Mouse (Mus musculus) right cerebral cortex, postnatal 25 days (tissue): Measurements from ENCODE around the gene Ppp1r16b.
"Not testable (repeated sequence)": the region's sequence is repeated elsewhere in the genome, so short reads cannot be mapped to it uniquely, and the experiment has no call there.

Experiments
- DNase-seq: peaks from one replicate; pipeline ENCODE4 v3.0.0; 2022

The Ppp1r16b gene

DNA sequence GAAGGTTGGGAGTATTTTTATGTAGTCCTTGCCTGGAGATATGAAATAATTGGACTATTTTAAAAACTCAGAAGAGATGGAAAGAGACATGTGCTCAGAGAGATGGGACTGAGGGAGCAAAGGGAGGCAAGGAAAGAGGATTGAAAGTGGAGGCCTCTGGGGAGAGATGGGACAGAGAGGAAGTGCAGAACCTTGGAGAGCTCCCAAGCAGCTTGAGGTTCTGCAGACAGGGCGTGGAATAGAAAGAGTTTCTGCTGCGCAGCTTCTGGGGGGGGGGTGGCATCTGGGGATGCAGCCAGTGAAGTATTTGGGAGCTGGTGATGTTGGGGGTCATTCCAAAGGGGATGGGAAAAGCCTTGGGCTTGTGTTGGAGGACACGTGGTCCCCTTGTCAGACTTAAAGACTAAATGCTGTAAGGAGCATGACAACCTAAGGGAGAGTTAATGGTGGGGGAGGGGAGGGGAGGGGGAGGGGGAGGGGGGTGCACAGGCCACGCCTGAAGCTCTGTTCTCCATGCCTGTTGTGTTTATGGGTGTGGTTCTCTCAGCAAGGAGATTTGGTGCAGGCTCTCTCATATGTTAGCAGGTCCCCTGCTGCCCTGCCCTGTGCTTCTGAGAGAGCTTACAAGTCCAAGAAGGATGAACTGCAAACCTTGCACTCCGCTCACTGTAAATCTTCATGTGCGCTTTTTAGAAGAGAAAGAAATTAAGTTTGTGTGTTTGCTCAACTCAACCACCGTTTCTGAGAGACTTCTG, 63.0 kb downstream of the Ppp1r16b start:
- no peak for DNase-seq

DNA sequence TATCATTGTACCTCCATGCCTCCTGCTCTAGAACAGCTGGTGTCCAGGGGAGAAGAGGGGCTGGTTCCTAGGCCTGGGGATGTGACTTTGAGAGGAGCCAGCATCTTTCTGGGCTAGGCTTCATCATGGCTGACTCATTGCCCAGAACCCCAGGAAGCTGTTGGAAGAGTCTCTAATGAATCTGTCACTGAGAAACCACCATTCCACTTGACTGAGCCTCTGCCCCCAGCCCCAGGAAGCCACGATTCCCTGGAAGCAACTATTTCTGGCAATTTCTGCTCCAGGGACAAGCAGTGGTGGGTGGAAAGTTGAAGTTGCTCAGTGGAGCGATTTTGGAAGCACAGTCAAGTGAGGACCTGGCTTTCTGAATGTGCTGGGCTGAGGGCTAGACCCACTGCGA, 65.7 kb downstream of the Ppp1r16b start:
- DNase-seq = no peak

DNA sequence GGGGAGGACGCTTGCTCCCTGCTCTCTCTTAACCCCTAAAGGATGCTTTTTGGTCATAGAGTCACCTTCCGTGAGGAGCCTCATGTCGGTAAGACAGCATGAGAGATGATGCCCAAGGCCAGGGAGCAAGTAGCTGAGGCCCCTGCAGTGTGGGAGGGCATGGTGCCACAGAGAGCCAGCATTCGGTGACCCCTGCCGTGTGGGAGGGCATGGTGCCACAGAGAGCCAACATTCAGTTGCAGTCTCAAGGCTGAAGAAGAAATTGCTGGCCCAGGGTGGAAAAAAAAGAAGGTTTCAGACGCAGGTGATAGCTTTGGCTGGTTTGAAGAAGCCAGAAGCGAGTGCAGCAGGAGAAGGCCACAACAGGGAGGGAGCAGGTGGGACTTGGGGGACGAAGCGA, 67.3 kb downstream of the Ppp1r16b start:
- no peak for DNase-seq

DNA sequence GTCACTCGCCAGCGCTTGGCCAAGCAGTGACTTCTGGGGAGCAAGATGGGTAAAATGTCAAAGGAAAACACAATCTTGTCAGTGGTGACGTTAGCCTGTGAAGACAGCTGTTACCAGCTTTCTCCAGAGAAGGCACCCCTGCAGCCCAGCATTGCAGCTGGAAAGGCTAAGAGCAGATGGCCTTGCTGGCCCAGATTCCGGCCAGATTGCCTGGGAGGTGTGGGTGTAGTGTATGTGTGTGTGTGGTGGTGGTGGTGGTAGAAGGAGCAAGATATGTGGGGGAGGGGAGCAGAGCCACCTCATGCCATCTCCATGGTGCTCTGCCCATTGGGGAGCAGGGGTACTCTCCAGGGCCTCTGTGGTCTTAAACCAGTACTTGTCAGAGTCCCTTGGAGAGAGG, 67.9 kb downstream of the Ppp1r16b start:
- DNase-seq = no peak

DNA sequence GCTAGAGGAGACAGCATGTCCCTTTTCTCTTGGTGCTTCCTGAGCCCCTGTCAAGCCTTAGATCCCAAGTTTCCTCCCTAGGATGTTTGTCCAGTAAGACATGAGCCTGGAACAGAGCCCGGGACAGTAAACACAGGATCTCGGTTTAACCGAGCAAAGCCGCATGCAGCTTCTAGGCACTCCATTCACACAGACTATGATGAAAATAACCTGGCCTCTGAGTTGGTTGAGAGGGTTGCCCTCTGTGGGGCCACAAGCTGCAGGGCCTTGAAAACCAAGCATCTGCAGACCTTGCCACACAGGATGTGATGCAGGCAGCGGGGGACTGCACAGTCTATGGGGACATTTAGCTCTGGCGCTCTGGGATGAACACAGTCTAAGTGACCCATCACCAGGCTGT, 68.7 kb downstream of the Ppp1r16b start:
- no peak for DNase-seq

DNA sequence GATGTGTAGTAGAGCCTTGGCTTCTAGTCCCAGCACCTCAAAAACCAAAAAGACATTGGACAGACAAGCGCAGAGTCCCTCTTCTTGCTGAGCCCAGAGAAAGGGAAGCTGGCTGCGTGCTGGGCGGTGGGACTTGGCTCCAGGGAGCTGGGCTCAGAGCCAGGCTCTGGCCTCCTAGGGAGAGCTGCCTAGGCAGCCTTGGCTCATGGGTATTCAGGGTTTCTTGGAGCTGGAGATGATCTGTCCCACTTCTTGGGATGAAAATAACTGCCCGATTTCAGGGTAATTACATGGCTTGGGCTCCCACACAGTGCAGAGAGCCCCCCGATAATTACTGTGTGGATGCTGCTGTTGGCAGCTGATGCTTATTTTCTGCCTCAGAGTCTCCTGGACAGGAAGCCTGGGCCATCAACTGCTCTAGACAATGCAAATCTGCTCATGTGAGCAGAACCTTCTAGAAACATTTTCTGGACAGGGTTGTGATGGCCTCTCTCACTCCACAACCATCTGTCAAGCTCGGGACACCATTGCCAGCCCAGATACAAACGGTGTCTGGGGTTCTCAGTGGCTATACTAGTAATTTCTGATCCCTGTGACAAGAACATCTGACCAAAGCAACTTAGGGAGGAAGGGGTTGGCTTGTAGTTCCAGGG, 69.4 kb downstream of the Ppp1r16b start:
- peak; percentile 62 for DNase-seq

DNA sequence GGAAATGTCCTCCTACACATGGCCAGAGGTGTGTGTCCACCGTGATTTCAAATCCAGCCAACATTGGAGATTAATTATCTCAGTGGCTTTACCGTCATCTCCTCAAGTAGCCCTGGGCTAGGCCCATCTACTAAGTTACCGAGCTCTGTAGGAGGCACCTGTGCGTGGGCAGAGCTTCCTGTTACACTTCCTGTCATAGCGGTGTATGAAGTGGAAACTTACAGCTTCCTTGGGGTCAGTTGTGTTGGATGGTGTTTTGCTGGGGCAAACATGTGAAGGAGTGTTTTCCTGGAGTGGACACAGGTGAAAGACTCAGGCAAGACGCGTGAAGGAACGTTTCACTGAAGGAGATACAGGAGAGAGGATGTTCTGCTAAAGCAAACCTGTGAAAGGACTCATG, 70.1 kb downstream of the Ppp1r16b start:
- DNase-seq = no peak

DNA sequence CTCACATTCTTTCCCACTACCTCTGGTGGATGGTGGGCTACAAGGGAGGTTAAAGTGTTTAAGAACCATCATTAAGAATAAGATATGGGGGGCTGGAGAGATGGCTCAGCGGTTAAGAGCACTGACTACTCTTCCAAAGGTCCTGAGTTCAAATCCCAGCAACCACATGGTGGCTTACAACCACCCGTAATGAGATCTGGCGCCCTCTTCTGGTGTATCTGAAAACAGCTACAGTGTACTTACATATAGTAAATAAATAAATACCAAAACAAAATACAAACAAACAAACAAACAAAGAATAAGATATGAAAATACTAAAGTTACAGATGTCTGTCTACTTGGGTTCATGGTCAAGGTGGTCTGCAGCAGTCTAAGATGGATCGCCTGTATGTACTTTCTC, 71.0 kb downstream of the Ppp1r16b start:
- DNase-seq = not testable (repeated sequence)

DNA sequence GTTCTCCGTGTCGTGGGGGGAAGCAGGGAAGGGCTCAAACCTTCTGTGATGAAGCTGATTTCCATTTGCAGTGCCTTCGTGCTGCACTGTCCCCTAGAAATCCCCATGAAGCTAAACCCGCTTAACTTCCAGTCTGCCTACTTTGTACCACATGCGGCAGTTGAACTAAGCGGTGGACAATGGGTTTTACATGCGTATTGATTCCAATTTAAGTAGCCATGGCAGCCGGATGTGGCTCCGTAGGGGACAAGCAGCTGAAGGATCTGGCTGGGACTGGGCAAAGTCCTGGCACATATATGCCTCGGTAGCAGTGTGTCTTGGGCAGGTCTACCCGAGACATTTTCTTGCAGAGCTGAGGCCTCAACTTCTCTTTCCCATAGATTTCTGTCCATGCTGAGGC, 73.4 kb downstream of the Ppp1r16b start:
- DNase-seq = no peak

DNA sequence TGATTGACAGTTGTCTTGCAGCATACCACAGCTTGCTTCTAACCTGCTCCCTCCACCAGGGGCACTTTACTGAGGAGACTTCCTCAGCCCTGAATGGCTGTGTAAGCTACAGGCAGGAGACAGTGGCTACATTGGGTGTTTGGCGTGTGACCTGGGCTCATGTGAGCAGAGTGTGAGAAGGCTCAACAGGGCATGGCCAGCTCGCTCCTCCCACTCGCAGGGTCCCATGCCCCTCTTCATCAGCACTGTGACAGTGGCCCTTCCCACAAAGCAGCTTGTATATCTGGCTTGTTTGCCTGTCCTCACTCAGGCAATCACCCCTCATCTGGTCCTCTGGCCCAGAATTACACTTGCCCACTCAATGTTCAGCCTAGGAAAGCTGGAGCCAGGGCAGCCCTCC, 73.9 kb downstream of the Ppp1r16b start:
- DNase-seq = no peak

DNA sequence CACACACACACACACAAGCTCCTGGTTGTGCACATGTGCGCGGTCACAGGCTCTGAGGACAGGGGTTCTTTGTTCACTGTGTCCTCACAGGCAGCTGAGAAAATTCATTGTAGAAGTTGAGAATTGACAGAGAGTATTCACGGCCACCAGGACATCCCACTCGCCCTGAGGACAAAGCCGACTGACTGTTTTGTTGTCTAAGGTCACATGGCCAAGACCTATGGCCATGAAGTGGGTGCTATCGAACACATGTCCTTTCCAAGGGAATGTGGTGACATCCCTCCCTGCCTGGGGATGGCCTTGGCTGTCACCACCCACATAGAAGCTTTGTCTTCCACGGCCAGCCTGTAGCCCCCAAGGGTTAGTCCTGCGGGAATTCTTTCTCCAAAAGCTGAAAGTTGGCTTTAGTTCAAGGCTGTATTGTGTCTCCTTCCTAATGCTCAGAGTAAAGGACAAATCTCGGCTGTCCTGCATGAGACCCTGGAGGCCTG, 75.9 kb downstream of the Ppp1r16b start:
- DNase-seq = no peak

DNA sequence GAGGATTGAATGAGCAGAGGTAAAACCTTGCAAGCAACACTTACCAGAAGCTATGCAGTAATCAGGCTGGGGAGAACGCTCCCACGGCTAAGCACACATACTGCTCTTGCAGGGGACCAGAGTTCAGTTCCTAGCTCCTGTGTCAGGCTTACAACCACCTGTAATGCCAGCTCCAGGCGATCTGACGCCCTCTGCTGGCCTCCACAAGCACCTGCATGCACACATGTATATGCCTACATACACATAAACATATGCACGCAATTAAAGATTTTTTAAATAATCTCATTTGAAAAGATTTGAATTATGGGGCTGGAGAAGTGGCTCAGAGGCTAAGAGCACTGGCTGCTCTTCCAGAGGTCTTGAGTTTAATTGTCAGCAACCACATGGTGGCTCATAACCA, 77.2 kb downstream of the Ppp1r16b start:
- no peak for DNase-seq

DNA sequence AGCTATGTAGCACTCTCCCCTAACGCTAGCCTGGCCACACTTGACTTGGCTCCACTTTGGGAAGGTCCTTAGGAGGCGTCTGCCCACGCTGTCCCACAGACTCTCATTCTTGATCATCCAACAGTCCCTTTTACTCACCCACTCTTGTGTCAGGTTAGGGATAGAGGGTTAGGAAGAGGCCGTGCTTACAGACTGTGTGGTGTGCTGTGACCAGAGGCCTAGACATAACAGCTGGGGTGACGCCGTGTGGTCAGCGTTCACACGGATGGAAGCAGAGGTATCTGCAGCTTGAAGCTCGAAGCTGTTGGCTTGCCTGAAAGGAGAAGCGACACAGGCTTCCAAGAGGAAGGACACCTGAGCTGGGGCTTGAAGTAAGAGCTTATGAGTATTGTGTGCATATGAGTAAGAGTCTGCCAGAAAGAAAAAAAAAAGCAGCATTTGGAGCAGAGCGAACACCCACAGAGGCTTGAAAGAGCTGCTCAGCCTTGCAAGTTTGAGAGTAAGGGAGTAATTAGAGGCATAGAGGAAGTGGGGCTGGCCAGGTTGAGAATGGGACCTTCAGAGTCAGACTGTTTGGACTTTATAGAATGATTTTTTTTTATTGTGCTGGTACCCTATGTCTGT, 78.4 kb downstream of the Ppp1r16b start:
- no peak for DNase-seq

DNA sequence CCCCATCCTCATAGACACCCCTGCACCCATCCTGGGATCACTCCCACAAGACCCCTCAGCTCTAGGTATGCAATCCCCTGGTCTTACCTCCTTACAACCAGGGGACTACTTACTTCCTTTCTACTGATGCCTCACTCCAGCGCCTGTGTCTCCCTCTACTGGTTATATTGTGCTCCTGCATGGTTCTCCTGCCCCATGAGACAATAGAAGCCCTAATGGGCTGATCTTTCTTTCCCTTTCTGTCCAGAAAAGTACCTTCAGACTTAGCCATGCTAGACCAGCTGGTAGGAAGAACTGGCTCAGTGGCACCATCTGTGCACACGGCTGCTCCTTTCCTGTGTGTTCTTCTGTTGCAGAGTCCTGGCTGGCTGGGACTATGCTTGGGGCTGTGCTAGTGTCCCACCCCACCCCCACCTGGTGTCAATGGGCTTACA, 79.9 kb downstream of the Ppp1r16b start:
- peak; percentile 24 for DNase-seq

DNA sequence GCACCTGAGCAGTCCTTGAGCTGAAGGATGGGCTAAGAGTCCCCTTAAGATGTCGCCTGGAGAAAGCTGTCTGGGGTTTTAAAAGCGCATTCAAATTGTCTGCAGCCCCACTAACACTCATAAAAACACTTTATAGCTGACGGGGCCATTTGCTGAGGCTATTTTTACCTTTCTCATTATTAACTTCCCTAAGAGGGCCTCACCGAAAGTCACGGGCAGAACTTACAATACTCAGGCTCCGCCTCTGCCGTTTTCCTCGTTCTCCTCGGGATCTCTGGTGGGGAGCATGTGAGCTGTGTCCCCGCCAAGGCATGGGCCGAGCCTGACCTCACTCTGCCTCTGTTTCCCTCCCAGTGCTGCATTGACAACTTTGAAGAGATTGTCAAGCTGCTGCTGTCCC, 81.0 kb downstream of the Ppp1r16b start:
- no peak for DNase-seq

DNA sequence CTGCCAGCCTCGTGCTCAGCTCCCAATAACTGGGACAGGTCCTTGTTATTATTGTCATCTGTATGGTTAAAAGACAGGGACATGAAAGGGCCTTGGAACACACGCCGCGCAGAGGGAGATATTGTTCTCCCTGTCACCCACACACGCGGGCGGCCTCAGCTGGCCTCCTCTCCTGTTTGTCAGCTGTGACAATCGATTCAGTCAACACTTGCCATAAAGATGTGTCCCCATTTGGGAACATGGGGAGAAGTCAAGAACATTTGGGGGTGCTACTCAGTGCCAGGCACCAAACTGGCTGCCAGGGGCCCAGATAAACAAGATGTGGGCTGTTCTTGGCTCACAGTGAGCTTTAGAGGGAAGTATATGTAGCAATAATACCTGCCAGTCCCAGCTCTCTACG, 84.2 kb downstream of the Ppp1r16b start:
- DNase-seq = no peak

DNA sequence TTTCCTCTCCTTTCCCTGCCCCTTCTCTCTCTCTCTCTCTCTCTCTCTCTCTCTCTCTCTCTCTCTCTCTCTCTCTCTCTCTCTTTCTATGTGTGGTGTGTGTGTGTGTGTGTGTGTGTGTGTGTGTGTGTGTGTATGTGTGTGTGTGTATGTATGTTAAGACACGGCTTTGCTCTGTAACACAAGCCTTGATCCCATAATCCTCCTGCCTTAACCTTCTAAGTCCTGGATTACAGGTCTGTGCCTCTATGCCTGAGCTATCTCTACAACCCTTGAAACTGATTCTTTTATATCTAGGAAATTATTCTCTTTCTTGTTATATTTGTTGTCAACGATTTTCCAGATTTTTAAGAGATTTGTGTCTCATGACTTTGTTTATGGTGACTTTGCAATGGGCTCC, 95.0 kb downstream of the Ppp1r16b start:
- DNase-seq = no peak

DNA sequence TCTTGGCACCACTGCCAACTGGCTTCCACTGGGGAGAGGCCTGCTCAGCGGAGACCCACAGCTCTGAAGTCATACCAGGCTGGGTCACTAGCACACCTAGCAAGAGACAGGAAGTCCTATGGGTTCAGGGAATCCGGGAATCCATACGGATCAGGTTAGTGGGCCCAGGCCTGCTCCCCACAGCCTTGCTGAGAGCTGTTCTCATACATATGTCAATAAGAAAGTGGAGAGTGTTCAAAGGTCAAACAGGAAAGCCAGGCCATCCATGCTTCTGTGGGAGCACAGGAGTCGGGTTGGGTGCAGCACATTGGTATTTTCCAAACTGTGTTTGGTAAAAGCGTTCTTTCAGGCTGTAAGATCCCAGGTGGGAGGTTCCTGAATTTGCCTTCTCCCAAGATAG, 97.1 kb downstream of the Ppp1r16b start:
- DNase-seq = no peak

DNA sequence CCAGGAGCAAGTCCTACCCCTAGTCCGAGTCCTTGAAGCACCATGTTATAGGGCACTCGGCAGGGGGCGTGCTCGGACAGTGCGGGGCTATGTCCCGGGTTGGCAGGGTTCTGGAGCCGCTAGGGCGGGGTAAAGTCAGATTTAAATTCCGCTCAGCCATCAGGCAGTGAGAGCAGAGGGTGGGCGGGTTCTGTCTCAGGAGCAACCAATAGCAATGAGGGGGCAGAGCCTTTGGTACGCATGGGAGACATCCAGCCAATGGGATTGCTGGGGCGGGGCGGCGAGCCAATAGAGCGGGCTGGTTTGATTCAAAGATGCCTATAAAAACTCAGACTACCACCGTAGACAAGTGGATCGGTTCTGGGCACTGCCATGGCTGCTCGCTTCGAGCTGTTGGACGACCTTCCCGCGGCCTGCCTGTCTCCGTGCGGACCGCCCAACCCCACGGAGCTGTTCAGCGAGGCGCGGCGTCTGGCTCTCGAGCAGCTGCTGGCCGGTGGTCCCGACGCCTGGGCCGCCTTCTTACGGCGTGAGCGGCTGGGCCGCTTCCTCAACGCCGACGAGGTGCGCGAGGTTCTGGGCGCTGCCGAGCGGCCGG, 102.6 kb downstream of the Ppp1r16b start, which contains the start of gene Fam83d:
Fam83d (plus strand) TSS at position 352 of the 598 bp plus-strand sequence.
- peak; percentile 92 for DNase-seq

DNA sequence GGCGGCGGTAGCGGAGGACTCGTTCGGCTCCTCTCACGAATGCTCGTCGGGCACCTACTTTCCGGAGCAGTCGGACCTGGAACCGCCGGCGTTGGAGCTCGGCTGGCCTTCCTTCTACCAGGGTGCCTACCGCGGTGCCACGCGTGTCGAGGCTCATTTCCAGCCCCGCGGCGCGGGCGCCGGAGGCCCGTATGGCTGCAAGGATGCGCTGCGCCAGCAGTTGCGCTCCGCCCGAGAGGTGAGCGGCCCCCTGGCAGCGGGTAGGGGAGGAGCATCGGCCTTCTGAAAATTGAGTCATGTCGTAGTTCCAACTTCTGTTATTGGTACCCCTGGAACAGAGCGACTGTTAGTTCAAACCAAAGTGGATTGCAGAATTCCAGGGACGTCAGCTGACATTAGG, 103.2 kb downstream of the Ppp1r16b start:
- DNase-seq = peak; percentile 23

DNA sequence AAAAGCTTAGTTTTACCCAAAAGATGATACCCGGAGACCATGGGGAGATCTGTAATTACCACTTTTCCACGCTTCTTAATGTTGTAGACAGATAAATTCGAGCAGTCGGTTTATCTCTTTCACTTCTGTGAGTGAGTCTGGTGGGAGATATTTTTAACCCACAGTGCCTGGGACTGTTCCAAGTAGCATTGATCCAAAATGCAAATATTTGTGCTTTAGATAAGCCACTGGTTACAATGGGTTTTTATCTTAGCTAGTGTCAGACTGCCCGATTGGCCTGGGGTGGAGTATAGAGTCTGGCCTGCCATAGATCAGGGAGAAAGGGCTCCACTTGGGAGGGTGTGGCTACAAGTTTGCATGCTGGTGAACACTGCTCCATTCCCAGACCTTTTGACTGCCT, 103.6 kb downstream of the Ppp1r16b start:
- no peak for DNase-seq

DNA sequence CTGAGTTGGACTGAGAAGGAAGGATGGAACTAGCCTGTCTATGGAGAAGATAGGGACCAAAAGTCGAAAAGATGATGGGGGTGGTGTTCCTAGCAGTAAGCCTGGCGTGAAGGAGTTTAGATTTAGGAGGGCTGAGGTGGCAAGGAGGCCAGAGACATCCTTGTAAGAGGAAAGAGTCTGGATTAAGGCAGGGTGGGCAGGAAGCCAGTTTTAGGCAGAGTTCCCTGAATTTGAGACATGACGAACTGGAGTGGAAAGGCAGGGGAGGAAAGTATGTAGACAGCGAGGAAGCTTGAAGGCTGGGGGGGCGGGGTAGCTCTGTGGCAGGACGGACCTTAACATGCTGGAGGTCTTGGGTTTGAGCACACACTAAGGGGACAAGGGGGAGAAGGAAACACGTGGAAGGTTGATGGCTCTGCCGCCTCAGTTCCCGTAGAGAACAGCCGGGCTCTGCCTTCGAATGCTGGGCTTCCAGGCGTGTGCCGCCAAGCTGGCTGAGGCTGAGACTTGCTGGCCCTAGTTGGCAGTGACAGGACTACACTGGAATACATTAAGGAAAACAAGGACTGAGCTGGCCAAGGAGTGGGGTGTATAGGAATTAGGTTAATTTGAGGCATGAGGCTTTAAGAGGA, 105.0 kb downstream of the Ppp1r16b start:
- no peak for DNase-seq
